Mouse (Mus musculus) spleen, postnatal 0 days (tissue): Measurements from ENCODE around the gene Slc17a2. TPM values are rescaled to one million over a fixed set of nuclear protein-coding genes. Genes with fewer than 3 reads are reported as not detected.

Experiments
- polyA plus RNA-seq: library from polyadenylated mRNA; unstranded; fragments of >200 nt; fragmentation: Nextera tagmentation; extraction: Ambion mirVana; gene quantifications from 2 replicates; pipeline ENCODE4 v1.2.1, GENCODE M21; 2015

Slc17a2 gene
- polyA plus RNA-seq: not detected in 2 replicates

DNA sequence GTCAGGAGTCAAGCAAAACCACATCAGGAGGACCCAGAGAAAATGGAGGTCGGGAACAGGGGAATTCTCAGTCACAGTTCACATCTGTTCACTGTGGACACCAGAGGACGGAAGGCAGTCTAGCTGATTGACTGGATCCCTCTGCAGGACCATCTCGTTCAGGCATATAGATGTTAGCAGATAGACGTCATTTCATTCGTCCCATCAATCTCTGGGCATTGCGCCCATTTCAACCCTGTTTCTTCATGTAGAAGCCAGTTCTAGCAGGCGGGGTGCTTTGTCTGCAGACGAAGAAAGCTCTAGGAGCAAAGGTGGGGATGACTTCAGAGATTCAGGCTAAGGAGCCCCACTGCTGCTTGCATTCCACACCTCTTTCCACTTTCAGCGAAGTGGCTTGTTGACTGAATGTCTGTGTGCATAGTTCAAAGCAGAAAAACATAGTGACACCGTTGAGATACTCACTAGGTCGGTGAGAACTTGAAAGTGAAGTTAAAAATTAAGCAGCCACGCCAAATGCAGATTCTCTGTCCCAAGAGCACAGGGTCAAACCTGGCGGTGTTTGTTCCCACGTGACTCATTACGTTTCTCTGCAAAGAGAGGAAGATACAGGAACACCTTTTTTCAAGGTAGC, at the start of gene Slc17a2:
Slc17a2 (plus strand) TSS at position 572 of the 631 bp plus-strand sequence.

DNA sequence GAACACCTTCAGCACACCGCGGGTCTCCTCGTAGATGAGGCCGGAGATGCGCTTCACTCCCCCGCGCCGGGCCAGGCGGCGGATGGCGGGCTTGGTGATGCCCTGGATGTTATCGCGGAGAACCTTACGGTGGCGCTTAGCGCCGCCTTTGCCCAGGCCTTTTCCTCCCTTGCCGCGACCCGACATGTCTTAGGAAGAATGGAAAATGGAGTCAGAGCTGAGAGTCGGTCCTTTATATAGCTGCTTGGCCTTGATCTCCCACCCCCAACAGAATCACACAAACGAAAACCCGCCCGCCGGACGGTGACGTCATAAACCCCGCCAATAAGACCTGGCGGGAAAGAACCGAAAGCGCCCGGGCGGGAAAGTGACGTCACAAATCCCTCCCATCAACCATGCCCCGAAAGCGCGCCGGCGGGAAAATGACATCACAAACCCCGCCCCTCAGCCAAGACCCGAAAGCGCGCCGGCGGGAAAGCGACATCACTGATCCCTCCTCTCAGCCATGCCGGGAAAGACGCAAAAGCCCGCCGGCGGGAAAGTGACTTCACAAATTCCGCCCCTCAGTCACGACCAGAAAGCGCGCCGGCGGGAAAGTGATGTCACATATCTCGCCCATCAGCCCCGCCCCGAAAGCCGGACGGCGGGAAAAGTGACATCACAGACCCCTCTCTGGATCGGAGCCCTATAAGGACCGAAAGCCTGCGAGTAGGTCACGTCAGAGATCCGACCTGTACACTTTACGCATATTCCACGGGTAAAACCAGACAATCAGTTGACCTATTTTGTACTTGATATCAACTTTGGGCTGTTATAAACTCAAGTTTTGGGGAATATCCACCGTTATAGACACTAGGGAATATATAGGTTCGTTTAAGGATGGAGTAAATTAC, 45.6 kb upstream of the Slc17a2 start, which contains the start of gene Hist1h4a:
Hist1h4a (minus strand) TSS at position 259 of the 893 bp plus-strand sequence.

DNA sequence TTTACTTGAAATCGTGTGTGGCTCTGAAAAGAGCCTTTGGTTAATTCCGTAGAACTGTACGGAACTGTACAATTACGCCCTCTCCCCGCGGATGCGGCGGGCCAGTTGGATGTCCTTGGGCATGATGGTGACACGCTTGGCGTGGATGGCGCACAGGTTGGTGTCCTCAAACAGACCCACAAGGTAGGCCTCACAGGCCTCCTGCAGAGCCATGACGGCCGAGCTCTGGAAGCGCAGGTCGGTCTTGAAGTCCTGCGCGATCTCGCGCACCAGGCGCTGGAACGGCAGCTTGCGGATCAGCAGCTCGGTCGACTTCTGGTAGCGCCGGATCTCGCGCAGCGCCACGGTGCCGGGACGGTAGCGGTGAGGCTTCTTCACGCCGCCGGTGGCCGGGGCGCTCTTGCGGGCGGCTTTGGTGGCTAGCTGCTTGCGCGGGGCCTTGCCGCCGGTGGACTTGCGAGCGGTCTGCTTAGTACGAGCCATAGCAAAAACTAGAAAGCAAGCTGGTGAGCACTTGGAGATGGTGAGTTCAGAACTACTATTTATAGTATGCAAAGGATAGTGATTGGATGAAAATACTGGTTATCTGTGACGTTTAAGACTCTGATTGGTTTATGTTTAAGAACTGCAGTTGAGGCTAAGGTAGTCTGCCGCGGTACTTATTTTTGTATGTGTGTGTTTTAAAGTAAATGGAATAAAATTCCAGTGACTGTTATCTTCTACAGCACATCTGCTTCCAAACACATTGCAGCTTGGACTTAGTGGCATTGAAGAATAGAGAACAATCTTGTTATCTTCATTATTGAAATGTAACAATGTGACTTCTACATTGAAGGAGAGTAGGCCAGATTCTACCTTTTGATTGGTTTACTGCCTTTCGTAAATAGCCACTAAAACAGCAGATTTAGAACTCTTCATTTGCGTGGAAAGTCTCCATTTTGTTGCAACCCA, 44.6 kb upstream of the Slc17a2 start, which contains the start of gene Hist1h3a:
Hist1h3a (minus strand) TSS at position 516 of the 951 bp plus-strand sequence.

DNA sequence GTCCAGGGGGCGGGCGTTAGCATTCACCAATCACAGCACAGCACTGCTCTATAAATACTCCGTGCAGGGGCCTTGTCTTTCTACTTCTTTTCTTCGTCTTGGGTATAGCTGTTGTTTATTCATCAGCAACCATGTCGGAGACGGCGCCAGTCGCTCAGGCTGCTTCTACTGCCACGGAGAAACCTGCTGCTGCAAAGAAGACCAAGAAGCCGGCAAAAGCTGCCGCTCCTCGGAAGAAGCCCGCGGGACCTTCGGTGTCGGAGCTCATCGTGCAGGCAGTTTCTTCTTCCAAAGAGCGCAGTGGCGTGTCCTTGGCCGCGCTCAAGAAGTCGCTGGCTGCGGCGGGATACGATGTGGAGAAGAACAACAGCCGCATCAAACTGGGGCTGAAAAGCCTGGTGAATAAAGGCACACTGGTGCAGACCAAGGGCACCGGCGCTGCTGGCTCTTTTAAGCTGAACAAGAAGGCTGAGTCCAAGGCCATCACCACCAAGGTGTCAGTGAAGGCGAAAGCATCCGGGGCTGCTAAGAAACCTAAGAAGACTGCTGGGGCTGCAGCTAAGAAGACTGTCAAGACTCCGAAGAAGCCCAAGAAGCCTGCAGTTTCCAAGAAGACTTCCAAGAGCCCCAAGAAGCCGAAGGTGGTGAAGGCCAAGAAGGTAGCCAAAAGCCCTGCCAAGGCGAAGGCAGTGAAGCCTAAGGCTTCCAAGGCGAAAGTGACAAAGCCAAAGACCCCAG, 43.0 kb upstream of the Slc17a2 start, which contains the start of gene Hist1h1a:
Hist1h1a (plus strand) TSS at position 81 of the 738 bp plus-strand sequence.

DNA sequence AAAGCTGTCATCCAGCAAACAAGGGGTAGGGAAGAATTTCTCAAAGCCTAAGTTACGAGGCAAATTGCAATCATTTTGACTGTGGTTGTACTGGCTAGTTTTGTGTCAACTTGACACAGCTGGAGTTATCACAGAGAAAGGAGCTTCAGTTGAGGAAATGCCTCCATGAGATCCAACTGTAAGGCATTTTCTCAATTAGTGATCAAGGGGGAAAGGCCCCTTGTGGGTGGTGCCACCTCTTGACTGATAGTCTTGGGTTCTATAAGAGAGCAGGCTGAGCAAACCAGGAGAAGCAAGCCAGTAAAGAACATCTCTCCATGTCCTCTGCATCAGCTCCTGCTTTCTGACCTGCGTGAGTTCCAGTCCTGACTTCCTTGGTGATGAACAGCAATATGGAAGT, 37.2 kb upstream of the Slc17a2 start, which contains the start of gene Trim38:
Trim38 (plus strand) TSS at position 301 of the 400 bp plus-strand sequence.

DNA sequence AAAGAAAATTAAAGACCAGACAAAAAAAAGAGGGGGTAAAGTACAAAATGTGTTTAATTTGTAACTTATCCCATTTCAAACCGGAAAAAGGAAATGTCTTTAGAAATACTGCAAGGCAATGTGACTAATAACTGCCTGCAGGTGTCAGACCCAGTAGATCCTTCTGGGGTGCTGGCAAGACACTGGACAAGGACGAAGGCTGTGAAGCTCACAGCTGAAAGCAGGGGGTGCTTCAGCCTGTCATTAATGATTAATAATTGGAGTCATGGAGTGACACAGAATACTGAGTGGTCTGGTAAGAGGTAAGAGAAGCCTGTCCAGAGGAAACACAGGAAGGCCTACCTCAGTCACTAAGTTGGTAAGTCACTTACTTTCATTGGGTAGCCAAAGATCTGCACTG, 32.5 kb downstream of the Slc17a2 start, which contains the start of gene Slc17a3:
Slc17a3 (plus strand) TSS at position 127 of the 400 bp plus-strand sequence.

DNA sequence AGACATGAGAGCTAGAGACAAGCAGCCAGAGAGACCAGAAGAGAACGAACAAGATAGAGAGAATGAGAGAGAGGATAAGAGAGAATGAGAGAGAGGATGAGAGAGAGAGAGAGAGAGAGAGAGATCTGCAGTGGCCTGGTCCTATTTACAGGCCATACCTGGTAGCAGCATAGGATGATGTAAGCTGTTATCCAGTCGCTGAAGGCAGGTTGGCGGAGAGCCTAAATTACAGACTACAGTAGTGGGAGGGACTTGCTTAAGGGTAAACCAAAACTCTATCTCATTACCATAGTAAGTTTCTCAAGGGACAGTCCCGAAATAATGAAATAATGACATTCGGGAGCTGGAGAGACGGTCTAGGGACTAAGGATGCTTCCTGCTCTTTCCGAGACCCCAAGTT, 60.6 kb downstream of the Slc17a2 start, which contains the start of gene Slc17a1:
Slc17a1 (plus strand) TSS at position 346 of the 400 bp plus-strand sequence.

Other genes starting within 250 kb of the Slc17a2 start
- 15.3 and 18.5 TPM in 2 replicates for gene Hist1h3e, start 244.6 kb upstream of the Slc17a2 start, polyA plus RNA-seq
- gene Hist1h2ae, start 235.8 kb upstream of the Slc17a2 start, polyA plus RNA-seq: 134 and 158 TPM in 2 replicates
- 22.9 and 29.0 TPM in 2 replicates for gene Hist1h2bg, start 235.6 kb upstream of the Slc17a2 start, polyA plus RNA-seq
- gene Hist1h2bf, start 232.8 kb upstream of the Slc17a2 start, polyA plus RNA-seq: 18.8 and 26.9 TPM in 2 replicates
- 4.1 and 8.1 TPM in 2 replicates for gene Hist1h2ad, start 232.6 kb upstream of the Slc17a2 start, polyA plus RNA-seq
- 19.3 and 30.4 TPM in 2 replicates for gene Hist1h3d, start 231.2 kb upstream of the Slc17a2 start, polyA plus RNA-seq
- 202 and 234 TPM in 2 replicates for gene Hist1h4d, start 225.4 kb upstream of the Slc17a2 start, polyA plus RNA-seq
- gene Hist1h2be, start 185.9 kb upstream of the Slc17a2 start, polyA plus RNA-seq: 2.5 and 3.2 TPM in 2 replicates
- gene Hist1h1e, start 184.4 kb upstream of the Slc17a2 start, polyA plus RNA-seq: 31.4 and 33.9 TPM in 2 replicates
- 1.9 and 3.1 TPM in 2 replicates for gene Hist1h2ac, start 123.0 kb upstream of the Slc17a2 start, polyA plus RNA-seq
- 77.4 and 85.8 TPM in 2 replicates for gene Hist1h2bc, start 122.8 kb upstream of the Slc17a2 start, polyA plus RNA-seq
- gene Hist1h1t, start 111.2 kb upstream of the Slc17a2 start, polyA plus RNA-seq: not detected in 2 replicates
- 18.8 TPM in 2 replicates for gene Hist1h4c, start 108.5 kb upstream of the Slc17a2 start, polyA plus RNA-seq
- gene Hfe, start 96.1 kb upstream of the Slc17a2 start, polyA plus RNA-seq: 10.7 and 14.6 TPM in 2 replicates
- 62.5 and 68.9 TPM in 2 replicates for gene Hist1h1c, start 68.2 kb upstream of the Slc17a2 start, polyA plus RNA-seq
- 10.7 and 11.0 TPM in 2 replicates for gene Hist1h3c, start 61.4 kb upstream of the Slc17a2 start, polyA plus RNA-seq
- 7.7 and 9.4 TPM in 2 replicates for gene Hist1h2bb, start 60.3 kb upstream of the Slc17a2 start, polyA plus RNA-seq
- 104 and 128 TPM in 2 replicates for gene Hist1h2ab, start 55.9 kb upstream of the Slc17a2 start, polyA plus RNA-seq
- 51.9 and 64.5 TPM in 2 replicates for gene Hist1h3b, start 54.7 kb upstream of the Slc17a2 start, polyA plus RNA-seq
- 8.3 and 9.5 TPM in 2 replicates for gene Hist1h4b, start 50.0 kb upstream of the Slc17a2 start, polyA plus RNA-seq
- gene Hist1h4a, start 45.8 kb upstream of the Slc17a2 start, polyA plus RNA-seq: 1.3 and 1.4 TPM in 2 replicates
- 26.7 and 31.7 TPM in 2 replicates for gene Hist1h3a, start 44.6 kb upstream of the Slc17a2 start, polyA plus RNA-seq
- gene Hist1h1a, start 43.3 kb upstream of the Slc17a2 start, polyA plus RNA-seq: 15.4 and 20.8 TPM in 2 replicates
- gene Trim38, start 37.1 kb upstream of the Slc17a2 start, polyA plus RNA-seq: not detected in 2 replicates
- gene Slc17a3, start 32.4 kb downstream of the Slc17a2 start, polyA plus RNA-seq: not detected in 2 replicates
- not detected in 2 replicates for gene Slc17a1, start 60.8 kb downstream of the Slc17a2 start, polyA plus RNA-seq
- gene Slc17a4, start 108.0 kb downstream of the Slc17a2 start, polyA plus RNA-seq: 0.16 TPM in 2 replicates
- not detected in 2 replicates for gene Hist1h2ba, start 127.2 kb downstream of the Slc17a2 start, polyA plus RNA-seq
- not detected in 2 replicates for gene Hist1h2aa, start 127.5 kb downstream of the Slc17a2 start, polyA plus RNA-seq
- gene Scgn, start 184.2 kb downstream of the Slc17a2 start, polyA plus RNA-seq: not detected in 2 replicates